Mouse (Mus musculus): Measurements from ENCODE around the gene Pparg. TPM values are rescaled to one million over a fixed set of nuclear protein-coding genes. Genes with fewer than 3 reads are reported as not detected.

Gene Pparg
- total and polyA plus RNA-seq, 3 experiments = not detected

DNA sequence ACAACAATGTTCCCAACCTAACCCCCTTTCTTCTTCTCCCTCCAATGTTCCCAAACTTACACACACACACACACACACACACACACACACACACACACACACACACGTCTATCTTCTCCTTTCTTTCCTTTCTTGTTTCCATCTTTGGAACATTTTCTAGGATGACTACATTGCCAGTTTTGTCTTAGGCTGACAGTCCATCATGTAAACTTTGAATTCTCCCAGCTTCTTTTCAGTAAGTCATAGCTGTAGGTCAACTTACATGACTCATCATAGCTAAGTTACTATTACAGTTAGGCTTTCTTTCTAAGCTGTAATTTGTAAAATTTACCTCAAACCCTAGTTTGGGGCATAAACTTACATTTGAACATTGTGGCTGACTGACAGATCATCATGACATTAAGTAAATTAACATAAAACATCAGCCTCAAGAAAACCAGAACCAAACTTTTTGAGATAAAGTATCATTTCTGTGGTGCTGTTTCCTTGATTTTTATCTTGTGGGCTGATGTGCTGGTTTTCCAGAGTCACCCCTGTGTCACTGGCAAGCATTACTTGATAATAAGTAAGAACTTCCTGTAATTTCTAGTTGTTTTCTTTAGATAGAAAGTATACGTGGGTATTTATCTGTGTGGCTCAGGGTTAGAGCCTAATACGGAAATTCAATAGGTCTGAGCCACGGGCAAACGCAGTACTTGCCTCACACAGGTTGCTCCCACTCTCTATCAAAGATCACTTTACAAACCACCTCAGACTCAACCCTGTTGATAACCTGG lies 79.7 kb downstream of the Pparg start:
- Histone ChIP-seq H3K9ac (ENCODE audit: insufficient read depth, low read depth) (no peak overlapping the region), H3K27me3 (replicated peaks) (no peaks in the 10 kb centered on the region), H3K4me3 (replicated peaks in 1 of 3; ENCODE audit: low read depth in 2 of 3, low read length in 2 of 3, poor library complexity in 1 of 3) (no peak overlapping the region), H3K79me2 (replicated peaks; ENCODE audit: control insufficient read depth, extremely low read depth, insufficient read depth, poor library complexity, severe bottlenecking) (no peaks in the 10 kb centered on the region), H3K27ac (ENCODE audit: insufficient read depth, low read depth) (no peak overlapping the region), H3K4me1 (ENCODE audit: control insufficient read depth in 1 of 2, insufficient read depth in 2 of 2) (no peaks in the 10 kb centered on the region), H3K4me2 (ENCODE audit: insufficient read depth, low read depth, poor library complexity, severe bottlenecking) (no peak overlapping the region), H3K9me3 (replicated peaks; ENCODE audit: low read length) (peaks cover 4% of the 10 kb centered on the region), H3K36me3 (replicated peaks in 1 of 2; ENCODE audit: control insufficient read depth in 1 of 2, insufficient read depth in 1 of 2, low read length in 1 of 2) (no peaks in the 10 kb centered on the region)
- DNase-seq (ENCODE audit: extremely low read depth) = no peak
- in situ Hi-C loops (cut with MboI; ENCODE audit: low pct_ligation_motif_present, low pct_unique_long_range_greater_than_20kb, low sequenced_read_pairs) (no loop called here), dilution Hi-C loops (cut with MboI; ENCODE audit: extremely low pct_ligation_motif_present, extremely low pct_unique_long_range_greater_than_20kb, low sequenced_read_pairs) (no loop called here)
- TF ChIP-seq UBTF (IDR thresholded peaks at IDR 0.05; ENCODE audit: low read depth, low read length) (no peak), MYC (IDR thresholded peaks at IDR 0.05; ENCODE audit: low read depth, low read length) (no peak), RAD21 (IDR thresholded peaks at IDR 0.05; ENCODE audit: low read depth, low read length) (no peak)

DNA sequence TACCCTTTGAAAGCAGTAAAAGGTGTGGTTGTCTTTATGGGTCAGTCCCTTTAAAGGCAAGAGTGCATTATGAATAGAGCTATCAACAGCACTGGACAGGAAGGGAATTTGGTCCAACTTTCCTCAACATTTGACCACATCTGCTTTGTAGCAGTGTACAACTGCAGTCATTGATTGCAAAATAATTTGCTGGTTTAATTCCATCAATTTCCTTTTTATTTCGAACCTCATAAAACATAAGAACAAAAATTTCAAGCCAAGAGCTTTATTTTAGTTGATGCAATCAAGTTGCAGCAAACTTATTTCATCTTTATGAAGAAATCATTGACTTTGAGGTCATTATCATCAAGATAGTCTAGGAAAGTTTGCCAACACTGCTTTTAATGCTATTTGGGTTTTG lies 91.8 kb downstream of the Pparg start:
- H3K79me2 ChIP-seq (replicated peaks; ENCODE audit: control insufficient read depth, extremely low read depth, insufficient read depth, poor library complexity, severe bottlenecking) = no peaks in the 10 kb centered on the region
- H3K36me3 ChIP-seq (replicated peaks in 1 of 2; ENCODE audit: control insufficient read depth in 1 of 2, insufficient read depth in 1 of 2, low read length in 1 of 2) = no peaks in the 10 kb centered on the region
- H3K9me3 ChIP-seq (replicated peaks; ENCODE audit: low read length) = peaks cover 5% of the 10 kb centered on the region
- no peak overlapping the region for H3K4me2 ChIP-seq (ENCODE audit: insufficient read depth, low read depth, poor library complexity, severe bottlenecking)
- no peak for TF ChIP-seq PAX5 (IDR thresholded peaks at IDR 0.05; ENCODE audit: low read length)
- no peak for TF ChIP-seq EP300 (IDR thresholded peaks at IDR 0.05; ENCODE audit: low read length)
- no peak for TF ChIP-seq SMC3 (IDR thresholded peaks at IDR 0.05; ENCODE audit: low read depth, low read length)
- dilution Hi-C loops (cut with MboI; ENCODE audit: extremely low pct_ligation_motif_present, extremely low pct_unique_long_range_greater_than_20kb, low sequenced_read_pairs) = no loop called here
- no peak overlapping the region for H3K4me3 ChIP-seq (replicated peaks in 1 of 3; ENCODE audit: low read depth in 2 of 3, low read length in 2 of 3, poor library complexity in 1 of 3)
- H3K27me3 ChIP-seq (replicated peaks) = no peaks in the 10 kb centered on the region
- no peak overlapping the region for H3K9ac ChIP-seq (ENCODE audit: insufficient read depth, low read depth)
- DNase-seq (ENCODE audit: extremely low read depth) = no peak
- H3K4me1 ChIP-seq (ENCODE audit: control insufficient read depth in 1 of 2, insufficient read depth in 2 of 2) = no peaks in the 10 kb centered on the region; a peak in 1 of 4 replicates
- H3K27ac ChIP-seq (ENCODE audit: insufficient read depth, low read depth) = no peak overlapping the region
- in situ Hi-C loops (cut with MboI; ENCODE audit: low pct_ligation_motif_present, low pct_unique_long_range_greater_than_20kb, low sequenced_read_pairs) = no loop called here

DNA sequence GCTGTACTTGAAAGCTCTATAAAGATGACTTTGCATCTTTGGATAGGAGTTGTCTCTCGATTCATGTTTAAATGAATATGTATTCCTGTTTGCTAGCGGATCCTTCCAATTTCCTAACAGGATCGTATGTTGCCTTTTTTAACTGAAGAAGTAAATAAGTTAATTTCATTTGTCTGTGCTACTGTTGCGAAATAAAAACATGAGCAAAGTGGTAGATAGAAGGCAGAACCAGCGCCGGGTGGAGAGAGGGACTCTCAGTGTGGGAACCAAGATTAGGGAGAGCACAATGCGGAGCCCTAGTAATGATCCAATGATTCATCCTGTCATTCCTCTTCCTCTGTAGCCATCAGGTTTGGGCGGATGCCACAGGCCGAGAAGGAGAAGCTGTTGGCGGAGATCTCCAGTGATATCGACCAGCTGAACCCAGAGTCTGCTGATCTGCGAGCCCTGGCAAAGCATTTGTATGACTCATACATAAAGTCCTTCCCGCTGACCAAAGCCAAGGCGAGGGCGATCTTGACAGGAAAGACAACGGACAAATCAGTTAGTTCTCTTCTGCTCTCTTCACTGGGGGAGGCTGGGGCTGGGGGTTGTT lies 102.1 kb downstream of the Pparg start:
- in situ Hi-C loops (cut with MboI; ENCODE audit: low pct_ligation_motif_present, low pct_unique_long_range_greater_than_20kb, low sequenced_read_pairs) (no loop called here), dilution Hi-C loops (cut with MboI; ENCODE audit: extremely low pct_ligation_motif_present, extremely low pct_unique_long_range_greater_than_20kb, low sequenced_read_pairs) (no loop called here)
- TF ChIP-seq MXI1 (IDR thresholded peaks at IDR 0.05; ENCODE audit: low read depth, low read length) (no peak), POLR2A (IDR thresholded peaks at IDR 0.05; ENCODE audit: low read depth, low read length) (no peak), GABPA (IDR thresholded peaks at IDR 0.05; ENCODE audit: insufficient replicate concordance, low read depth, low read length) (no peak), USF2 (conservative IDR thresholded peaks at IDR 0.05; ENCODE audit: low read depth, low read length) (no peak), MAZ (IDR thresholded peaks at IDR 0.05; ENCODE audit: low read depth, low read length) (no peak), MEF2A (IDR thresholded peaks at IDR 0.05; ENCODE audit: borderline replicate concordance, low read depth, low read length) (no peak), IRF4 (IDR thresholded peaks at IDR 0.05; ENCODE audit: low read depth, low read length) (no peak), HCFC1 (IDR thresholded peaks at IDR 0.05; ENCODE audit: low read depth, low read length) (no peak), KAT2A (IDR thresholded peaks at IDR 0.05; ENCODE audit: insufficient replicate concordance, low read length) (no peak), E2F4 (IDR thresholded peaks at IDR 0.05; ENCODE audit: insufficient replicate concordance, low read depth, low read length) (no peak), MAFK (IDR thresholded peaks at IDR 0.05; ENCODE audit: insufficient replicate concordance, low read length) (no peak), CTCF (conservative IDR thresholded peaks at IDR 0.05 in 1 of 2, IDR thresholded peaks at IDR 0.05 in 1 of 2; ENCODE audit: low read depth in 2 of 2, low read length in 2 of 2) (no peak), CHD2 (IDR thresholded peaks at IDR 0.05; ENCODE audit: low read length) (no peak), ELF1 (IDR thresholded peaks at IDR 0.05; ENCODE audit: low read depth, low read length) (no peak), ZMIZ1 (IDR thresholded peaks at IDR 0.05; ENCODE audit: low read depth, low read length) (no peak), CHD1 (IDR thresholded peaks at IDR 0.05; ENCODE audit: low read depth, low read length) (no peak), MAX (IDR thresholded peaks at IDR 0.05; ENCODE audit: low read length) (no peak), PAX5 (IDR thresholded peaks at IDR 0.05; ENCODE audit: low read length) (no peak)
- no peaks in the 10 kb centered on the region for H3K27me3 ChIP-seq (replicated peaks)
- peaks cover 3% of the 10 kb centered on the region for H3K9me3 ChIP-seq (replicated peaks; ENCODE audit: low read length)
- peaks cover 7 to 40% of the 10 kb centered on the region in 2 experiments; a peak in 3 of 4 replicates for H3K4me1 ChIP-seq (ENCODE audit: control insufficient read depth in 1 of 2, insufficient read depth in 2 of 2)
- H3K27ac ChIP-seq (ENCODE audit: insufficient read depth, low read depth) = no peak overlapping the region
- H3K79me2 ChIP-seq (replicated peaks; ENCODE audit: control insufficient read depth, extremely low read depth, insufficient read depth, poor library complexity, severe bottlenecking) = no peaks in the 10 kb centered on the region
- no peaks in the 10 kb centered on the region for H3K36me3 ChIP-seq (replicated peaks in 1 of 2; ENCODE audit: control insufficient read depth in 1 of 2, insufficient read depth in 1 of 2, low read length in 1 of 2)
- H3K4me2 ChIP-seq (ENCODE audit: insufficient read depth, low read depth, poor library complexity, severe bottlenecking) = no peak overlapping the region
- H3K4me3 ChIP-seq (replicated peaks in 1 of 3; ENCODE audit: low read depth in 2 of 3, low read length in 2 of 3, poor library complexity in 1 of 3) = no peak overlapping the region
- DNase-seq (ENCODE audit: extremely low read depth) = no peak
- no peak overlapping the region for H3K9ac ChIP-seq (ENCODE audit: insufficient read depth, low read depth)
